Mouse (Mus musculus): ENCODE results near the gene Zdbf2. TPM values are rescaled to one million over a fixed set of nuclear protein-coding genes. Genes with fewer than 3 reads are reported as not detected.
"Not testable (repeated sequence)": the region's sequence is repeated elsewhere in the genome, so short reads cannot be mapped to it uniquely, and the experiment has no call there.

Gene Zdbf2
- polyA plus RNA-seq, 1 experiment: under 0.01 TPM

DNA sequence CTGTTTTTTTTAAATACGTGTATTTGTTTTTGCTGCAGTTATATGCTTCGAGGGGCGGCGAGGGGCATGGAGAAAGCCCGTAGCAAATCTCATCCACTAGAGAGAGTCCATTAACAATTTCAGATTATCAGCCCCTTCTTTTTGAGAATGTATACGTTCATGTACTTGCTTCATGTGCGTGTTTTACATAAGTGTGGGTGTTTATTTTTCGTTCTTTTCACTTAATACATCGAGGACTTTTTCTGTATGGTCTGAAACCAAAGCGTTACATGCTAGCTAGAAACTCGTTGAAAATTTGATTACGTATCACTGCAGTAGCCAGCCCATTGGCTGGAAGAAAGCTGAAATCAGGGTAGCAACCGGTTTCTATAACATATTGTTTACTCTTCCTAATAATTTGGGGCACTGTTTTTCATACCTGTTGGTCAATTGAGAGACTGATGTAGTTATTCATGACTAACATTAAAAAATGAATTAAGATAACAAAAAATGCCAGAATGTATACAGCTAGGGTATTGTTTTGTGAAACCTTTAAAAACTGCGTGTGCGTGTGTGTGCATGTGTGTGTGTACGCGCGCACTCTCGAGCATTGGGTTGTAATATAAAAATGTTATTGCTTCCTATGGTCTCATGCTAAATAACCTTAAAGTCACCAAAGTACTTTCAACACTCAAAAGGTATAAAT is 1.1 kb downstream of the Zdbf2 start:
- Histone ChIP-seq H3K27me3 (ENCODE audit: control insufficient read depth) (peaks cover 86% of the 10 kb centered on the region), H3K9me3 (ENCODE audit: control insufficient read depth, low read length) (no peaks in the 10 kb centered on the region; the same call in 1 of the 2 replicates), H3K4me1 (ENCODE audit: control insufficient read depth) (no peaks in the 10 kb centered on the region), H3K36me3 (ENCODE audit: control insufficient read depth) (no peaks in the 10 kb centered on the region), H3K4me3 (replicated peaks) (no peak overlapping the region)
- no peak for TF ChIP-seq GATA1 (IDR thresholded peaks at IDR 0.05; ENCODE audit: low read length)

DNA sequence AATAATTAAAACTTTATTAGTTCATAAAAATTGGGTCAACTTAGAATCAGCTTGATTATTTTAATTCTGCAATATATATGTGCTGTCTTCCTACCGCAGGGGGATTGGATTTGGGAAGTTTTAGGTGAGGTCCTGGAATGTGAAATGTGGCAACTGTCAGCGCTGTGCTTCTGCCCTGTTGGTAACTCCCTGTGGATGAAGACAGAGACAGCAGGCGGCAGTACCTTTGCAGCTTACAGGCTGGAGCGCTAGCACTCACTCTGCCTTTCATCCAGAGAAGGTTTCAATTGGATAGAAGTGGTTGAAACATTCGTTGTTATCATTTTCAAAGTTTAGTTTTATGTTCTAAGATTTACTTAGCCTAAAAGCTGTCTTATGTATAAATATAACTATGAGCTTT is 5.0 kb downstream of the Zdbf2 start:
- no peak overlapping the region for H3K4me3 ChIP-seq (replicated peaks)
- no peaks in the 10 kb centered on the region for H3K4me1 ChIP-seq (ENCODE audit: control insufficient read depth)
- no peak for TF ChIP-seq GATA1 (IDR thresholded peaks at IDR 0.05; ENCODE audit: low read length)
- TF ChIP-seq TAL1 (IDR thresholded peaks at IDR 0.05; ENCODE audit: low read length): no peak
- no peaks in the 10 kb centered on the region; the same call in 1 of the 2 replicates for H3K9me3 ChIP-seq (ENCODE audit: control insufficient read depth, low read length)
- H3K36me3 ChIP-seq (ENCODE audit: control insufficient read depth): no peaks in the 10 kb centered on the region
- peaks cover 52% of the 10 kb centered on the region for H3K27me3 ChIP-seq (ENCODE audit: control insufficient read depth)

DNA sequence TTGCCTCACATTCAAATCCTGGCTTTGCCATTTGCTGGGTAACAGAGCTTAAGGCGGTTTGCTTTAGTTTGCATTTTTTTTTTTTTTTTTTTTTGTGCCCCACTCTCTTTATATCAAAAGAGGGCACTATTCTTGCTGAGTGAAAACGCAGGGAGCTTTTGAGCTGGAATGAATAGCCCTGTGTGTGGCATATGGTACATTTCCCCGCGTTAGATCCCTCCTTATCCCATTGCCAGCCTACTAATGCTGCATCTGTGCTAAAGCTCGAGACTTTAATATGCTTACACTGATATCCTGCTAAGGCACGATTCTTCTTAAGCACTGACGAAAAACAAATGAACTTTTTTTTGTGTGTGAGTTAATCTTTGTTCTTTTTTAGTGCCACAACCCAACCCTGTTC is 20.9 kb downstream of the Zdbf2 start:
- TF ChIP-seq TAL1 (IDR thresholded peaks at IDR 0.05; ENCODE audit: low read length) (no peak), GATA1 (IDR thresholded peaks at IDR 0.05; ENCODE audit: low read length) (no peak)
- Histone ChIP-seq H3K27me3 (ENCODE audit: control insufficient read depth) (no peaks in the 10 kb centered on the region), H3K36me3 (ENCODE audit: control insufficient read depth) (no peaks in the 10 kb centered on the region), H3K4me1 (ENCODE audit: control insufficient read depth) (no peaks in the 10 kb centered on the region), H3K4me3 (replicated peaks) (no peak overlapping the region), H3K9me3 (ENCODE audit: control insufficient read depth, low read length) (no peaks in the 10 kb centered on the region)

DNA sequence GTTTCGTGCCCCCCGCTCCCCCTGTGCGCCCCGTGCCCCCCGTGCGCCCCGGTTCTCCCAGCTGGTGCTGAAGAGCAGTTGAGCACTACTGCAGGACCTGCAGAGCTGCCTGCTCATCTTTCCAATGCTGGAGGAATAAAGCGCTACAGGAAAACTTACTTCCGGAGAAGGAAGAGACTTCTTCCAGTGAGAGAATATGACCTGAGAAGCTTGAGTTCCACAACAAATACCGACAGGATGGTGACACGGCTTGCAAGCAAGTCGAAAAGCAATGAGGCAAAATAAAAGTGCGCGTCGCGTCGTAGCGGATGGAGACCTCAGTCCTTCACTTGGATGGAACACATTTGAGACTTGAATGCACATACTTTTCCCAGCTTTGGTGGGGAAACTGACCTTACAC is 36.6 kb downstream of the Zdbf2 start:
- TF ChIP-seq TAL1 (IDR thresholded peaks at IDR 0.05; ENCODE audit: low read length): no peak
- no peak for TF ChIP-seq GATA1 (IDR thresholded peaks at IDR 0.05; ENCODE audit: low read length)
- H3K9me3 ChIP-seq (ENCODE audit: control insufficient read depth, low read length): peaks cover 2% of the 10 kb centered on the region; the same call in 1 of the 2 replicates
- H3K36me3 ChIP-seq (ENCODE audit: control insufficient read depth): no peaks in the 10 kb centered on the region
- no peak overlapping the region for H3K4me3 ChIP-seq (replicated peaks)
- no peaks in the 10 kb centered on the region for H3K4me1 ChIP-seq (ENCODE audit: control insufficient read depth)
- peaks cover 2% of the 10 kb centered on the region; the same call in 1 of the 2 replicates for H3K27me3 ChIP-seq (ENCODE audit: control insufficient read depth)

DNA sequence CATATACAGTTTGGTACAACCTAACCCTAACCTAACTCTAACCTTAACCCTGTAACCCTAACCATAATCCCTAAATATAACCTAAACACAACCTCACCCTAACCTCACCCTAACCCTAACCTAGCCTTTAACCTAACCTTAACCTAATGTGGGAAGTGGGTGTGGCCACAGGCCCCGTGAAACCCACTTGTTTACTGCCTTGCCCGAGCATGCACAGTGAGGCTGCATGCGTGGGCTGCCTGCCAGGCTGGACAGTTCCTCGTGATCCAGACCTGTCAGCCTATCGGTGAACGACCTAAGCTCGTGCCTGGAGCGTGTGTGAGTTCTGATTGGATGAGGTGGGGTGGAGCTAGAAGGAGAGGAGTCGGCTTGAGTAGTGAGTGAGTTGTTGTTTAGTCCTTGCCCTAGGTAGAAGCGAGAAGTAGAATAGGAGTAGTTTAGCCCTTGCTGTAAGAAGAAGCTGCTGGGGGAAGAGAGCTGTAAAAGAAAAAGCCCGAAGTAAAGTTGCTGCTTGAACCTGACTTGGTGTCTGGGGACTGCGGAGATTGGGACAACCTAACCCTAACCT is 50.6 kb downstream of the Zdbf2 start:
- H3K9me3 ChIP-seq (ENCODE audit: control insufficient read depth, low read length); H3K36me3 ChIP-seq (ENCODE audit: control insufficient read depth); H3K27me3 ChIP-seq (ENCODE audit: control insufficient read depth); H3K4me1 ChIP-seq (ENCODE audit: control insufficient read depth); H3K4me3 ChIP-seq (replicated peaks): not testable (repeated sequence)

Other genes starting within 250 kb of the Zdbf2 start
- 0.24 and 0.26 TPM in 2 replicates for gene Ino80d, start 158.6 kb upstream of the Zdbf2 start, polyA plus RNA-seq (2012)
- gene Eef1b2, start 96.4 kb upstream of the Zdbf2 start, polyA plus RNA-seq (2012): 18.7 and 24.8 TPM in 2 replicates
- 1.4 and 2.1 TPM in 2 replicates for gene Ndufs1, start 96.4 kb upstream of the Zdbf2 start, polyA plus RNA-seq (2012)
- gene Gpr1, start 58.7 kb upstream of the Zdbf2 start, polyA plus RNA-seq (2012): not detected in 2 replicates
- gene Adam23, start 172.6 kb downstream of the Zdbf2 start, polyA plus RNA-seq (2012): 0.01 TPM in 1 of 2 replicates, not detected in the other

All from erythroblast, embryonic 14.5 days (primary cell).